Mouse (Mus musculus) cortical plate, adult 2 months (tissue): Measurements from ENCODE around the gene Rpl35.

Experiments
- CTCF ChIP-seq: fragments of 200-500 bp; IDR thresholded peaks from 2 replicates; pipeline ENCODE4 v1.5.1; 2011; ENCODE audit warnings: mild to moderate bottlenecking, control low read depth, low read length; ENCODE audit not compliant: insufficient read depth; ENCODE audit errors: extremely low read depth
- POLR2A ChIP-seq: fragments of 200-500 bp; IDR thresholded peaks from 2 replicates; pipeline ENCODE4 v1.6.1; 2011; ENCODE audit warnings: mild to moderate bottlenecking, low read length, control low read depth; ENCODE audit not compliant: insufficient read depth; ENCODE audit errors: extremely low read depth

- no peak for TF ChIP-seq POLR2A
- TF ChIP-seq CTCF, result no peak
Observed at GRCm38 (mm10) chr2:38970057-38970456, 35.4 kb downstream of the Rpl35 start.
